Mouse (Mus musculus) midbrain, embryonic 15.5 days (tissue): ENCODE data around the gene Chpf. TPM values are rescaled to one million over a fixed set of nuclear protein-coding genes. Genes with fewer than 3 reads are reported as not detected.

Experiments
- ATAC-seq: fragments of 200-750 bp; cut with Nextera tagmentation; replicated peaks from 2 replicates; pipeline ENCODE4 v1.8.0; 2017; ENCODE audit warnings: moderate TSS enrichment
- H3K27ac ChIP-seq: fragments of 300-500 bp; sonication (generic); 2 replicates; pipeline ENCODE4 v1.5.1; 2015; ENCODE audit warnings: mild to moderate bottlenecking, inconsistent platforms
- H3K27me3 ChIP-seq: fragments of 300-500 bp; sonication (generic); replicated peaks from 2 replicates; pipeline ENCODE4 v1.6.1; 2015; ENCODE audit warnings: inconsistent platforms
- H3K36me3 ChIP-seq: fragments of 300-500 bp; sonication (generic); replicated peaks from 2 replicates; pipeline ENCODE4 v1.6.1; 2015; ENCODE audit warnings: inconsistent platforms
- H3K4me1 ChIP-seq: fragments of 300-500 bp; sonication (generic); 2 replicates; pipeline ENCODE4 v1.6.1; 2015; ENCODE audit warnings: inconsistent platforms
- H3K4me2 ChIP-seq: fragments of 300-500 bp; sonication (generic); 2 replicates; pipeline ENCODE4 v1.6.1; 2015; ENCODE audit warnings: inconsistent platforms, mild to moderate bottlenecking, moderate library complexity
- H3K4me3 ChIP-seq: fragments of 300-500 bp; sonication (generic); 2 replicates; pipeline ENCODE4 v1.5.1; 2015; ENCODE audit warnings: mild to moderate bottlenecking, inconsistent platforms
- H3K9ac ChIP-seq: fragments of 300-500 bp; sonication (generic); 2 replicates; pipeline ENCODE4 v1.6.1; 2015; ENCODE audit warnings: mild to moderate bottlenecking, inconsistent platforms
- H3K9me3 ChIP-seq: fragments of 300-500 bp; sonication (generic); 2 replicates; pipeline ENCODE4 v1.6.1; 2016; ENCODE audit warnings: inconsistent platforms
- WGBS: fragments of 180-500 bp; shearing (Covaris S2); methylation state at CpG from one replicate; pipeline ENCODE4 v1.1.7; 2015; ENCODE audit warnings: mixed read lengths; 5-methylcytosine and 5-hydroxymethylcytosine counted together
- polyA plus RNA-seq: library from polyadenylated mRNA; unstranded; fragments of >200 nt; fragmentation: Nextera tagmentation; extraction: Ambion mirVana; gene quantifications from 2 replicates; pipeline ENCODE4 v1.2.1, GENCODE M21; 2015

The Chpf gene
- polyA plus RNA-seq, 1 experiment from 2014 or later: 42.3 TPM

DNA sequence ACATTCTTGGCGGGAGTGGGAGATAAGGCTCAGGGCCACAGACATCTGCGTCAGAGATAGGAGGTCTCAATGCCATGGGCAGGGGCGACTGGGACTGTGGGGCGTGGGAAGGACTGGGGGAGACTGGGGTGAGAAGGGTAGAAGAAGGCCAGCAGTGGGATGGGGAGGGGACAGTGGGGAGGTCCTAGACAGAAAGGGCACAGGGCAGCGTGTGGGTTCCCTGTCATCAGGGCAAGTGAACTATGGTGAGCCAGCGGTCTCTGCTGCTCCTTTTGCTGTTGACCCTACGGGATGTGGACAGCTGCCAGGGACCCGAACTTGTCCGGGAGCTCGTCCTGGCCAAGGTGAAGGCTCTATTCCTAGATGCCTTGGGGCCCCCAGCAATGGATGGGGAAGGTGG, 27.9 kb upstream of the Chpf start, which contains the start of gene Inha:
TSS of gene Inha (plus strand) at position 72 of the 400 bp plus-strand sequence.
- Histone ChIP-seq H3K4me2 (peak within 1 kb of the TSS; percentile 94), H3K9me3 (no peaks in the 10 kb centered on the region), H3K9ac (peak within 1 kb of the TSS; percentile 85), H3K4me1 (peaks cover 25% of the 10 kb centered on the region), H3K36me3 (no peaks in the 10 kb centered on the region), H3K27ac (peak within 1 kb of the TSS; percentile 93), H3K4me3 (peak within 1 kb of the TSS; percentile 57), H3K27me3 (peaks cover 12% of the 10 kb centered on the region; the same call in 1 of the 2 replicates)
- no peak for ATAC-seq
- WGBS: 76% methylated on average over 10 of the region's 10 CpGs

DNA sequence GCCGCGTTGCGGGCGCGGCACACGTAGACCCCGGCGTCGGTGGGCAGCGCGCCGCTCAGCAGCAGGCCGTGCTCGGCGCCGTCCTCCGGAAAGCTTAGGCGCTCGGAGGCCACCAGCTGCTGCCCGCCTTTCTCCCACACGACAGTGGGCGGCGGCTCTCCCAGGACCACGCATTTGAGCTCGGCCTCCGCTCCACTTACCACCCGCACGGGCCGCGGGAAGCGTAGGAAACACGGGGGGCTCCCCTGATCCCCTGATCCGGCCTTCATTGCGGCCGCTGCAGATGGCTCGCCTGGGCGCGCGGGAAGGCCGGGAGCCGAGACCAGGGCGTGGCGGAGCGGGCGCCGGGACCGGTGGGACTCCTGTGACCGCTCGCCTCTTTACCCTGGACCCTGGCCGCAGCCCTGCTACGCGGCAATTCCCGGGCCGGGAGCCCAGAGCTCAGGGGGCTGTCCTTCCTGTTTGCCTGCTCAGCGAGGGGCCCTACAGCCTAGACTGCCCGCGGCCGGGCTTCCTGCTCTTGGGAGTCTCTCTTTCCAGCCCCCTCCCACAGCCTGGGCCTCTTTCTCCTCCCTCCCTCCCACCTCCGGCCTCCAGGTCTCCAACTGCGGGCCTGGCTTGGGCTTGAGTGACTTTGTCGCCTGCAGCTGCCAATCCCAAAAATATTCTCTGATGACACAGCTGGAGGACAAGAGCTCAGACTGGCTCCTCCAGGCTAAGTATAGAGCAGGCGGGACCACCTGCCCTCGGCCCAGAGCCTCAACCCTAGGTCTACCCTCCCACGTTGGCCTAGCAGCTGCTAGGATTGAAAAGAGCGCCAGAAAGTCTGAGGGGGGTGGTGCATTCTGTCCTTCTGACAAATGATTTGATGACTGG, 27.1 kb upstream of the Chpf start, which contains the start of gene Obsl1:
TSS of gene Obsl1 (minus strand) at position 497 of the 876 bp plus-strand sequence.
- Histone ChIP-seq H3K4me1 (peaks cover 25% of the 10 kb centered on the region), H3K9me3 (no peaks in the 10 kb centered on the region), H3K27ac (peak within 1 kb of the TSS; percentile 93), H3K4me2 (peak within 1 kb of the TSS; percentile 94), H3K27me3 (peaks cover 12% of the 10 kb centered on the region; the same call in 1 of the 2 replicates), H3K4me3 (peak within 1 kb of the TSS; percentile 57), H3K36me3 (no peaks in the 10 kb centered on the region; the same call in 1 of the 2 replicates), H3K9ac (peak within 1 kb of the TSS; percentile 85)
- under 1% methylated on average over 62 of the region's 65 CpGs for WGBS
- peak; percentile 72 for ATAC-seq

GRCm38 (mm10) chr1:75505159-75505955, 26.2 kb upstream of the Chpf start:
- peak overlapping the region; percentile 57 for H3K4me3 ChIP-seq
- peak; percentile 90 for ATAC-seq
- peaks cover 2% of the 10 kb centered on the region; the same call in 1 of the 2 replicates for H3K36me3 ChIP-seq
- H3K4me1 ChIP-seq: peaks cover 25% of the 10 kb centered on the region
- no peaks in the 10 kb centered on the region for H3K9me3 ChIP-seq
- H3K4me2 ChIP-seq: peak overlapping the region; percentile 94
- peak overlapping the region; percentile 85 for H3K9ac ChIP-seq
- peak overlapping the region; percentile 93 for H3K27ac ChIP-seq
- peaks cover 12% of the 10 kb centered on the region; the same call in 1 of the 2 replicates for H3K27me3 ChIP-seq
- under 1% methylated on average over 83 of the region's 84 CpGs for WGBS

- H3K4me3 ChIP-seq: peak overlapping the region; percentile 57
- peak overlapping the region; percentile 85 for H3K9ac ChIP-seq
- H3K27me3 ChIP-seq: peaks cover 10% of the 10 kb centered on the region; the same call in 1 of the 2 replicates
- H3K4me1 ChIP-seq: peaks cover 25% of the 10 kb centered on the region
- H3K27ac ChIP-seq: peak overlapping the region; percentile 93
- no peaks in the 10 kb centered on the region for H3K9me3 ChIP-seq
- 62% methylated on average over 9 of the region's 9 CpGs for WGBS
- H3K36me3 ChIP-seq: peaks cover 7% of the 10 kb centered on the region; the same call in 1 of the 2 replicates
- ATAC-seq: no peak
- peak overlapping the region; percentile 94 for H3K4me2 ChIP-seq
Observed at GRCm38 (mm10) chr1:75504256-75505045, 25.3 kb upstream of the Chpf start.

- 74% methylated on average over 23 of the region's 23 CpGs for WGBS
- ATAC-seq: no peak
- no peak overlapping the region for H3K4me3 ChIP-seq
Observed at GRCm38 (mm10) chr1:75503651-75503980, 24.5 kb upstream of the Chpf start.

DNA sequence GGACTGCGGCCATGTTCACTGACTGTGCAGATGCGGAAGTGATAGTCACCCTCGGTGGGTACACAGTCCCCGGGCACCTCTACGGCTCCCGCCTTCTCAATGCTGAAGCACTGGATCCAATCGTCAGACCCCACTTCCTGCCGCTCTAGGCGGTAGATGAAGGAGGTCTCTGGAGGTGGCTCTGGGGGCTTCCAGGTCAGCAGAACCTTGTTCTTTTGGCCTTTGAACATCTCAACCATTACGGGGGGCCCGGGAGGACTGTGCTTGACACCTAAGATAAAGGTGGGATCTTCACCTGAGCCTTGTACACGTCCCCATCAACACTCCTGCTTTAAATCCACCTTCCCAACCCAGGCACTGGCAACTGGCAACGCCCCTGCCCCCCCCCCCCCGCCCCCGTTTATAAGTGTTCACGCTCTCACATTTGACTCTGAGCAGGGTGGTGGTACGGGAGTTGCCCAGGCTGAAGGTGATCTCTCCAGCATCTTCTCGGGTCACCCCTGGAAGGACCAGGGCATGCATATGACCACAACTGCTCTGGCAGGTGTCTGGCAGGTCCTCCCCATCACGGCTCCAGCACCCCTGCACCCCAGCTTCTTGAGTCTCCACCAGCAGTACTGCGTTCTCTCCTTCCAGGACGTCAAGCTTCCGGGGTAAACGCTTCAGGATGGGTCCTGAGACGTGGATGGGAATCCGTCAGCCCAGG, 24.0 kb upstream of the Chpf start:
- Histone ChIP-seq H3K27me3 (0 out of 2 replicates have a peak, but pooled peaks cover 7% of the 10 kb centered on the region), H3K27ac (no peak overlapping the region), H3K4me3 (no peak overlapping the region), H3K4me1 (peaks cover 25% of the 10 kb centered on the region), H3K36me3 (peaks cover 7% of the 10 kb centered on the region; the same call in 1 of the 2 replicates), H3K4me2 (no peak overlapping the region), H3K9me3 (no peaks in the 10 kb centered on the region), H3K9ac (no peak overlapping the region)
- ATAC-seq: no peak
- 88% methylated on average over 25 of the region's 25 CpGs for WGBS

More at GRCm38 (mm10) chr1:75503651-75503980, 24.5 kb upstream of the Chpf start:
- Histone ChIP-seq H3K27me3 (0 out of 2 replicates have a peak, but pooled peaks cover 7% of the 10 kb centered on the region), H3K4me2 (no peak overlapping the region), H3K36me3 (peaks cover 7% of the 10 kb centered on the region; the same call in 1 of the 2 replicates), H3K9ac (no peak overlapping the region), H3K9me3 (no peaks in the 10 kb centered on the region), H3K27ac (no peak overlapping the region), H3K4me1 (peaks cover 25% of the 10 kb centered on the region)

GRCm38 (mm10) chr1:75501905-75502304, 22.8 kb upstream of the Chpf start:
- no peak for ATAC-seq
- 97% methylated on average over 9 of the region's 9 CpGs for WGBS
- Histone ChIP-seq H3K4me2 (no peak overlapping the region), H3K4me3 (no peak overlapping the region), H3K36me3 (peaks cover 7% of the 10 kb centered on the region; the same call in 1 of the 2 replicates), H3K9me3 (no peaks in the 10 kb centered on the region), H3K27ac (no peak overlapping the region), H3K9ac (no peak overlapping the region), H3K4me1 (peaks cover 22% of the 10 kb centered on the region), H3K27me3 (0 out of 2 replicates have a peak, but pooled peaks cover 7% of the 10 kb centered on the region)

- Histone ChIP-seq H3K9me3 (no peaks in the 10 kb centered on the region), H3K36me3 (peaks cover 7% of the 10 kb centered on the region; the same call in 1 of the 2 replicates), H3K27me3 (0 out of 2 replicates have a peak, but pooled peaks cover 7% of the 10 kb centered on the region), H3K9ac (no peak overlapping the region), H3K4me3 (no peak overlapping the region), H3K4me2 (no peak overlapping the region), H3K4me1 (peaks cover 11% of the 10 kb centered on the region), H3K27ac (no peak overlapping the region)
- 88% methylated on average over 7 of the region's 7 CpGs for WGBS
- ATAC-seq: no peak
Observed at GRCm38 (mm10) chr1:75499441-75499840, 20.3 kb upstream of the Chpf start.

- Histone ChIP-seq H3K4me2 (no peak overlapping the region), H3K9ac (no peak overlapping the region), H3K9me3 (no peaks in the 10 kb centered on the region), H3K4me1 (0 out of 2 replicates have a peak, but pooled peaks cover 6% of the 10 kb centered on the region), H3K36me3 (peaks cover 7% of the 10 kb centered on the region; the same call in 1 of the 2 replicates), H3K27me3 (0 out of 2 replicates have a peak, but pooled peaks cover 7% of the 10 kb centered on the region), H3K4me3 (no peak overlapping the region), H3K27ac (no peak overlapping the region)
- WGBS: 85% methylated on average over 4 of the region's 4 CpGs
- no peak for ATAC-seq
Observed at GRCm38 (mm10) chr1:75498897-75499296, 19.8 kb upstream of the Chpf start.

DNA sequence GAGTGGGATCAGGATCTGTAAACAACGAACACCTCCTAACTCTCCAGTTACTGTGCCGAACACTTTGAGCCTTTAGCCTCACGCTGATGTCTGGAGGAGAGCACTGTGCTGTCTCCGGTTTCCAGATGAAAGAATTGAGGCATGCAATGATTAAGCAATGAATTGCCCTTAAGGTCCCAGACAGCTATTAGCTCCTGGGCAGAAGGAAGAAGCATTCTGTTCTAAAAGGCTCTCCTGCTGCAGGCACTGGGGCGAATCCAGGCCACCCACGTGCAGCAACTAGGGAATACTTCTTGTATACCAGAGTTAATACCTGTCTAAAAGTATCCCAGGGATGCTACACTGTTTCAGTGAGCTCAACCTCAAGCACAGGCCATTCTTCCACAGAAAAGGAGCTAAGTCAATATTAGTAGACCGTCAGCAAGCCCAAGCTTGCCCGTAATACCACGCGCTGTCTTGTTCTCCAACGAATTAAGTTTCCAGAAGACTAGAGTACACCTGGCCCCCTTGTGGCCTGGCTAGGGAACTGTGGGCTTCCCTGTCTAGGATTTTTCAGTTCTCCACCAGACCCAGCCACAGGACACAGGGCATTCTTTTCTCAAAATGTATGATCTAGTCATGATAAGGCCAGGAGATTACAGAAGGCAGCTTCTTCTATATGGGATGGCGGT, 15.9 kb upstream of the Chpf start:
- Histone ChIP-seq H3K4me1 (0 out of 2 replicates have a peak, but pooled peaks cover 3% of the 10 kb centered on the region), H3K9ac (no peak overlapping the region), H3K27ac (no peak overlapping the region), H3K4me3 (no peak overlapping the region), H3K27me3 (no peaks in the 10 kb centered on the region; the same call in 1 of the 2 replicates), H3K4me2 (no peak overlapping the region), H3K36me3 (peaks cover 2% of the 10 kb centered on the region; the same call in 1 of the 2 replicates), H3K9me3 (no peaks in the 10 kb centered on the region)
- 0 out of 2 replicates have a peak, but pooled peaks have one; percentile 46 for ATAC-seq
- WGBS: 37% methylated on average over 12 of the region's 12 CpGs
